Mouse (Mus musculus) thymus, adult 2 months (tissue): ENCODE measurements around the gene Mrtfa.

Experiments
- CTCF ChIP-seq: fragments of 200-500 bp; IDR thresholded peaks from 2 replicates; pipeline ENCODE4 v1.5.1; 2012; ENCODE audit warnings: mild to moderate bottlenecking, control low read depth, low read length, moderate library complexity, borderline replicate concordance; ENCODE audit not compliant: control insufficient read depth, poor library complexity, insufficient read depth; ENCODE audit errors: extremely low read depth
- POLR2A ChIP-seq: fragments of 200-500 bp; IDR thresholded peaks from 2 replicates; pipeline ENCODE4 v1.6.1; 2012; ENCODE audit warnings: mild to moderate bottlenecking, low read length, control low read depth, moderate library complexity; ENCODE audit not compliant: control insufficient read depth, poor library complexity, insufficient read depth; ENCODE audit errors: extremely low read depth

- TF ChIP-seq CTCF (no peak), POLR2A (no peak)
Observed at GRCm38 (mm10) chr15:81236062-81236461, 45.5 kb upstream of the Mrtfa start.
